Comparison of ENCODE assay signal across 12 mouse cellular contexts in genomic region chr10:25415188-25415717, GRCm38 (mm10). TPM values are rescaled to one million over a fixed set of nuclear protein-coding genes. Genes with fewer than 3 reads are reported as not detected.
DNase-seq lines count a peak whose midpoint lies in the region; ATAC-seq and TF ChIP-seq lines count a peak whose summit lies in the region.
"Had no signal": no experiment of that assay in that cellular context is flagged by ENCODE, and none has a peak within 500 bp of the region (broad histone marks: within the 10 kb centered on the region; RNA-seq: fewer than 3 reads in every experiment).

No protein-coding gene starts in this region.

- 68% methylated on average over 7 of the region's 7 CpGs for WGBS in spleen, adult 2 months
- 84% methylated on average over 7 of the region's 7 CpGs for WGBS in intestine, embryonic 16.5 days

- no peak overlapping the region for H3K4me3 ChIP-seq in spleen, adult 2 months (ENCODE audit: extremely low read depth, insufficient read depth, insufficient read length)
- H3K4me3 ChIP-seq in intestine, embryonic 16.5 days (ENCODE audit: low read length) = no peak overlapping the region
- H3K4me3 ChIP-seq: embryonic facial prominence, embryonic 15.5 days; heart, embryonic 13.5 days; limb, embryonic 12.5 days; stomach, embryonic 15.5 days had no signal

- H3K9me3 ChIP-seq in intestine, embryonic 16.5 days (ENCODE audit: control insufficient read depth, low read length) = no peaks in the 10 kb centered on the region
- H3K9me3 ChIP-seq: embryonic facial prominence, embryonic 15.5 days; heart, embryonic 13.5 days; stomach, embryonic 15.5 days had no signal

- no peak for TF ChIP-seq POLR2A in spleen, adult 2 months (IDR thresholded peaks at IDR 0.05; ENCODE audit: low read depth, low read length)

- H3K9ac ChIP-seq in intestine, embryonic 16.5 days (ENCODE audit: low read depth, low read length) = no peak overlapping the region
- H3K9ac ChIP-seq: embryonic facial prominence, embryonic 15.5 days; heart, embryonic 13.5 days; limb, embryonic 12.5 days; stomach, embryonic 15.5 days had no signal

- intact Hi-C loops in heart, postnatal 25 days (cut with DNase I) = no loop called here

- H3K36me3 ChIP-seq in spleen, adult 2 months (ENCODE audit: control insufficient read depth, insufficient read depth, low read length) = no peaks in the 10 kb centered on the region
- H3K36me3 ChIP-seq in intestine, embryonic 16.5 days (ENCODE audit: control insufficient read depth, insufficient read depth, low read length) = no peaks in the 10 kb centered on the region
- H3K36me3 ChIP-seq: embryonic facial prominence, embryonic 15.5 days; stomach, embryonic 15.5 days had no signal

- H3K4me1 ChIP-seq in spleen, adult 2 months (ENCODE audit: control insufficient read depth, insufficient read depth, insufficient read length) = peaks cover 3% of the 10 kb centered on the region; the same call in 1 of the 2 replicates
- no peaks in the 10 kb centered on the region for H3K4me1 ChIP-seq in intestine, embryonic 16.5 days (ENCODE audit: control insufficient read depth, insufficient read depth, low read length)
- H3K4me1 ChIP-seq: embryonic facial prominence, embryonic 15.5 days; stomach, embryonic 15.5 days had no signal

- TF ChIP-seq CTCF in spleen, adult 2 months (IDR thresholded peaks at IDR 0.05; ENCODE audit: extremely low read depth, insufficient read depth, insufficient read length, insufficient replicate concordance) = peak; percentile 35; the same call in 1 of the 2 replicates

- no peaks in the 10 kb centered on the region for H3K27me3 ChIP-seq in spleen, adult 2 months (ENCODE audit: control insufficient read depth, insufficient read depth, low read length)
- H3K27me3 ChIP-seq in intestine, embryonic 16.5 days (replicated peaks; ENCODE audit: control insufficient read depth, insufficient read depth, low read length) = no peaks in the 10 kb centered on the region
- H3K27me3 ChIP-seq: embryonic facial prominence, embryonic 15.5 days; heart, embryonic 13.5 days; limb, embryonic 12.5 days; stomach, embryonic 15.5 days had no signal

- DNase-seq in heart, postnatal 4 days = peak; percentile 46
- DNase-seq in heart, postnatal 25 days (ENCODE audit: low spot score) = no peak
- peak; percentile 54 for DNase-seq in ES-CJ7 (ENCODE audit: low read depth, low spot score)
- peak in 1 of 2 experiments; percentile 44 for DNase-seq in spleen, adult 2 months (ENCODE audit: low read depth in 1 of 2, low spot score in 2 of 2)
- DNase-seq in right cerebral cortex, postnatal 36 days (ENCODE audit: low spot score in 2 of 2) = no peak
- no peak for DNase-seq in ovary, postnatal 10 days (ENCODE audit: low spot score)

- ATAC-seq in granulocyte monocyte progenitor cell, adult 5-6 weeks (replicated peaks; ENCODE audit: poor library complexity, severe bottlenecking) = peak; percentile 53; the same call in 1 of the 2 replicates
- no peak for ATAC-seq in intestine, embryonic 16.5 days

- no peak overlapping the region for H3K4me2 ChIP-seq in intestine, embryonic 16.5 days (ENCODE audit: low read depth, low read length)
- H3K4me2 ChIP-seq: embryonic facial prominence, embryonic 15.5 days; heart, embryonic 13.5 days; limb, embryonic 12.5 days; stomach, embryonic 15.5 days had no signal

- H3K27ac ChIP-seq in spleen, adult 2 months (ENCODE audit: insufficient read depth, low read length) = no peak overlapping the region
- no peak overlapping the region for H3K27ac ChIP-seq in intestine, embryonic 16.5 days (ENCODE audit: low read length)
- H3K27ac ChIP-seq: embryonic facial prominence, embryonic 15.5 days; heart, embryonic 13.5 days; limb, embryonic 12.5 days; stomach, embryonic 15.5 days had no signal

RNA-seq across cellular contexts. Expression of gene Epb41l2, which starts 55.7 kb away (rescaled TPM):
- 10 to 100 TPM; 90.5 to 91.5 TPM for total RNA-seq in heart, postnatal 4 days (2021)
- 10 to 100 TPM; 53.9 to 60.5 TPM for total RNA-seq in heart, postnatal 25 days (2021)
- total RNA-seq in granulocyte monocyte progenitor cell, adult 5-6 weeks (2014; fragmentation: Nextera tagmentation) = 31.1 and 34.6 TPM in 2 replicates
- 23.6 and 29.6 TPM in 2 replicates for total RNA-seq in granulocyte monocyte progenitor cell, adult 5-6 weeks (2017)
- 36.6 and 44.5 TPM in 2 replicates for polyA plus RNA-seq in spleen, adult 2 months (2012; rRNA removed)
- polyA plus RNA-seq in intestine, embryonic 16.5 days (2015; fragmentation: Nextera tagmentation; extraction: Ambion mirVana) = 34.6 and 34.7 TPM in 2 replicates

Comparison
In these comparisons a context has a peak if more than half of its experiments do, and no peak if none do; other contexts are left out.
1. DNase-seq: peak in heart, postnatal 4 days (single experiment) and ES-CJ7 (single experiment); none in heart, postnatal 25 days (single experiment), right cerebral cortex, postnatal 36 days (0 of 2) and ovary, postnatal 10 days (single experiment).